Mouse (Mus musculus) embryonic fibroblast, embryonic 13.5 days (primary cell): ENCODE data around the gene Pgbd5.

ENCODE experiments used
- CTCF ChIP-seq: IDR thresholded peaks from 2 replicates; pipeline ENCODE4 v1.5.1; 2011; ENCODE audit warnings: mild to moderate bottlenecking, control low read depth, low read length, moderate library complexity, borderline replicate concordance; ENCODE audit not compliant: insufficient read depth
- POLR2A ChIP-seq: IDR thresholded peaks from 2 replicates; pipeline ENCODE4 v1.6.1; 2011; ENCODE audit warnings: low read depth, mild to moderate bottlenecking, control low read depth, low read length, moderate library complexity

GRCm38 (mm10) chr8:124336302-124336701 is 103.2 kb downstream of the Pgbd5 start:
- TF ChIP-seq CTCF: no peak
- TF ChIP-seq POLR2A: no peak
